Mouse (Mus musculus) heart, embryonic 10.5 days (tissue): ENCODE data around the gene P2rx3. TPM values are rescaled to one million over a fixed set of nuclear protein-coding genes. Genes with fewer than 3 reads are reported as not detected.

Experiments
- DNase-seq: peaks from one replicate; pipeline ENCODE4 v3.0.0-alpha.2; 2017; ENCODE audit warnings: low spot score
- H3K27ac ChIP-seq: fragments of 300-500 bp; sonication (generic); 2 replicates; pipeline ENCODE4 v1.5.1; 2016; ENCODE audit warnings: mild to moderate bottlenecking
- H3K27me3 ChIP-seq: fragments of 300-500 bp; sonication (generic); 2 replicates; pipeline ENCODE4 v1.6.1; 2016; ENCODE audit warnings: mild to moderate bottlenecking; ENCODE audit not compliant: poor library complexity, insufficient read depth, severe bottlenecking
- H3K36me3 ChIP-seq: fragments of 300-500 bp; sonication (generic); 2 replicates; pipeline ENCODE4 v1.6.1; 2016; ENCODE audit warnings: mild to moderate bottlenecking, moderate library complexity
- H3K4me1 ChIP-seq: fragments of 300-500 bp; sonication (generic); 2 replicates; pipeline ENCODE4 v1.6.1; 2016; ENCODE audit warnings: mild to moderate bottlenecking
- H3K4me3 ChIP-seq: fragments of 300-500 bp; sonication (generic); 2 replicates; pipeline ENCODE4 v1.5.1; 2016; ENCODE audit warnings: mild to moderate bottlenecking, moderate library complexity
- H3K9me3 ChIP-seq: fragments of 300-500 bp; sonication (generic); 2 replicates; pipeline ENCODE4 v1.6.1; 2016; ENCODE audit warnings: mild to moderate bottlenecking, moderate library complexity
- WGBS: fragments of 180-500 bp; shearing (Covaris S2); methylation state at CpG from one replicate; pipeline ENCODE4 v1.1.7; 2016; 5-methylcytosine and 5-hydroxymethylcytosine counted together
- polyA plus RNA-seq: library from polyadenylated mRNA; unstranded; fragments of >200 nt; fragmentation: Nextera tagmentation; extraction: Ambion mirVana; gene quantifications from 2 replicates; pipeline ENCODE4 v1.2.1, GENCODE M21; 2016

The P2rx3 gene
- polyA plus RNA-seq, 1 experiment from 2014 or later = 1.6 TPM

DNA sequence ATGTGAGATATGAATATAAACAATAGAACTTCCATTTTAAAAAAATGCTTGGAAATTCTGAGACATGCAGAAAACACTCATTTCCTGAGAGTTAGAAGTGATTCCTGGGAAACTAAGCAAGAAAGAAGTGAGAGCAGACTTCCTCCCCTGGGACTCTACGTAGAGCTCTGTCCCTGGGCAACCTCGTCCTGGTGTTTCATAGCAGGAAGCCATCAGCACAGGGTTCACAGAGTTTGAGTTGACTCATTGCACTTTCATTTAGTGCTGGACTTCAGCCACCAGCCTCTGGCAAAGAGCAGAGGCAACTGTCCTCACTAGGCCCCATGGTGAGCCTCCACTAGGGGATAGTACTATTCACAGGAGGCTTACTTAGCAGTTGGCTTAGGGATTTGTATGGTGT, 76.0 kb downstream of the P2rx3 start:
- H3K27ac ChIP-seq = no peak overlapping the region
- DNase-seq = no peak
- 60% methylated on average over 2 of the region's 2 CpGs for WGBS
- peaks cover 20% of the 10 kb centered on the region for H3K36me3 ChIP-seq
- no peak overlapping the region for H3K4me3 ChIP-seq
- 0 out of 2 replicates have a peak, but pooled peaks cover 6% of the 10 kb centered on the region for H3K4me1 ChIP-seq
- no peaks in the 10 kb centered on the region for H3K27me3 ChIP-seq
- H3K9me3 ChIP-seq = no peaks in the 10 kb centered on the region

DNA sequence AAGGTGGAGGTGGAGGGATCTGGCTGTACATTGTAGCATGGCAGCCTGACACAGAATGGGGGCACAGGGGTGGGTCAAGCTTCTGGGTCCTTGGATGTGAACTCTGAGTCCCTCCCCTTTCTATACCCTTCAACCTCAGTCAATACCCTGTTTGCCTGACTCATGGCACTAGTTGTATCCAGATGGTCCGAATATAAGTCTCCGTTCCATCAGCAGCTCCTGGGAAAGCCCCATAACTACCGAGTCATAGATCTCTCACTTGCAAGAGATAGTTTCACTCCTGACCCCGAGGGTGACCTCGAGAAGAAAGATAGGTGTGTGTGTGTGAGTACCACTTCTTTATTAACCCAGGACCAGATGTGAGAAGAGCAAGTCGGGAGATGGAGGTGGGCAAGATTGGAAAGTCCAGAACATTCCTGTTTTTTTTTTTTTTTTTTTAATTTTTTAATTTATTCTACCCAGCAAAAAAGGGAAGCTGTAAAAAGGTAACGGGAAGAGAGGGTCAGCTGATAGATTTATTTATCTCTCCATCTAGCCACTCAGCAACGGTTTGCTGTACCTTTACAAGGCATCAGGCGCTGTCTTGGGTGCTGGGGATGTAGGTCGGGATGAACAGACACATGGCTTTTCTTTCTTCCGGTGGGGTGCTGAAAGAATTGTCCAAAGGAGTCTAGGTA, 78.5 kb downstream of the P2rx3 start:
- H3K4me1 ChIP-seq = 0 out of 2 replicates have a peak, but pooled peaks cover 6% of the 10 kb centered on the region
- peaks cover 35% of the 10 kb centered on the region for H3K36me3 ChIP-seq
- no peak for DNase-seq
- H3K4me3 ChIP-seq = no peak overlapping the region
- WGBS = 90% methylated on average over 11 of the region's 11 CpGs
- H3K9me3 ChIP-seq = no peaks in the 10 kb centered on the region
- no peaks in the 10 kb centered on the region for H3K27me3 ChIP-seq
- no peak overlapping the region for H3K27ac ChIP-seq

DNA sequence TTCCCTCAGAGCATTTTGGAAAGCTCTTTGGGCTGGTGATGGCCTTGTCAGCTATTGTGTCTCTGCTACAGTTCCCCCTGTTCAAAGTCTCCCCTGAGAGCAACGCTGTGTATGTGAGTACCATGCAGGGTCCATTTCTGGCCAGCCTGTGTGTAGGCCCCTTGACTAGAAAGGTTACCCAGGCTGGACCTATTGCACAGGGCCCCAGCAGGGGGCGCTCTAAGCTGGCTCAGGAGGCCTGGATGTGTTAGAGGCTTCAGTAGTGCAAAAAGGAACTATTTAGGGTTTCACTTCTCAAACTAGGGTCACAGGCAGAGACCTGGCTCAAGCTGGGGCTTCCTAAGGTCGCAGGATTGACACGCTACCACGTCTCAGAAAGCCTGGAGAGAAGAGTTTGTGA, 81.0 kb downstream of the P2rx3 start:
- H3K36me3 ChIP-seq = peaks cover 57% of the 10 kb centered on the region
- no peak for DNase-seq
- 54% methylated on average over 5 of the region's 5 CpGs for WGBS
- H3K4me1 ChIP-seq = no peaks in the 10 kb centered on the region
- no peaks in the 10 kb centered on the region for H3K27me3 ChIP-seq
- no peak overlapping the region for H3K4me3 ChIP-seq
- no peak overlapping the region for H3K27ac ChIP-seq
- H3K9me3 ChIP-seq = no peaks in the 10 kb centered on the region

DNA sequence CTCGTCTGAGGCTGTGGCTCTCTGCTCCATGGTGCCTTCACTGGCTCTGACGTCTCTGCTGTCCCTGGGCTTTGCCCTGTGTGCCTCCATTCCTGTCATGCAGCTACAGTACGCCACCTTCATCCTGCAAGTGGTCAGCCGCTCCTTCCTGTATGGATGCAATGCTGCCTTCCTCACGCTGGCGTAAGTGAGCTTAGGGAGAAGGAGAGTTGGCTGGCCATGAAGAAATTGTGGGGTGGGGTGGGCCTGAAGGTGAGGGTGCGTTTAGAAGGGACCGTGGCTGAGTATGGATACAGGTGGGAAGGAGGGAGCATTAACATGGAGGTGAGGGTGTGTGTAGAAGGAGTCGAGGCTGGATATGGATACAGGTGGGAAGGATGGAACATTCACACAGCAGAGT, 81.8 kb downstream of the P2rx3 start:
- Histone ChIP-seq H3K4me1 (no peaks in the 10 kb centered on the region), H3K36me3 (peaks cover 66% of the 10 kb centered on the region), H3K27ac (no peak overlapping the region), H3K4me3 (no peak overlapping the region), H3K27me3 (no peaks in the 10 kb centered on the region), H3K9me3 (no peaks in the 10 kb centered on the region)
- WGBS = 89% methylated on average over 9 of the region's 9 CpGs
- DNase-seq = no peak

DNA sequence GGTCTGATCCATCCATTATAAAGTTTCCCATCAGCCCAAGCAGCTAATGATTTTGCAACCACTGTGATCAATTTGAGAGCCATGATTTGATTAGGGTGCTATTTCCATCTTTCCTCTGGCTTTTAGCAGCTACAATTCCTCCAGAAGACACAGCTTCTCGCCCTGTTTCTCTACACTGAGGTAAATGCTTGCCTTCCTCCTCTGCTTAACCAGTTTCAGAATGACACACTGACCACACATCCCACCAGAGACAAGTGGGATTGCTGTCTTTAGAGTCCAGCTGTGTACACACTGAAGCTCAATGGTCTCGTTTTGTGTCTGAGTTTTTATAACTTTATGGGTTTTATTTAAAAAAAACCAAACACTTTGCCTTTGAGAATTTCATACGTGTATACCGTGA, 84.6 kb downstream of the P2rx3 start:
- 85% methylated on average over 4 of the region's 4 CpGs for WGBS
- Histone ChIP-seq H3K9me3 (no peaks in the 10 kb centered on the region), H3K36me3 (peaks cover 87% of the 10 kb centered on the region), H3K4me1 (no peaks in the 10 kb centered on the region), H3K27ac (no peak overlapping the region), H3K4me3 (no peak overlapping the region), H3K27me3 (no peaks in the 10 kb centered on the region)
- DNase-seq = no peak

DNA sequence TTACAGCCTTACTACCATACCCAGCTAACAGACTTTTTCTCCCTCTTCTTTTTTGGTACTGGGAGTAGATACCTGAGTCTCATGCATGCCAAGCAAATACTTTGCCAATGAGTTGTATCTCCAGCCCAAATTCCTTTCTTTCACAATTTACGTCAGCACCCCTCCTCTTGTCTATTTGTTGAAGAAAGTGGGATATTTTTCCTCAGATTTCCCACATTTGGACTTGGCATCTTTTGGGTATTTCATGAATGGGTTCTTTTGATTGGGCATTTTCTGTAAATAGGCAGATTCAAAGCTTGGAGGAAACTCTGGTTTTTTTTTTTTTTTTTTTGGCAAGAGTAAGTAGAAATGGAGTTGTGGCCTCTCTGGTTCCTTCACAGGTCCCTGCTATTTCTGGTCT, 85.0 kb downstream of the P2rx3 start:
- H3K27me3 ChIP-seq = no peaks in the 10 kb centered on the region
- DNase-seq = no peak
- no peaks in the 10 kb centered on the region for H3K4me1 ChIP-seq
- WGBS = 86% methylated on average over 1 of the region's 1 CpGs
- H3K4me3 ChIP-seq = no peak overlapping the region
- H3K27ac ChIP-seq = no peak overlapping the region
- no peaks in the 10 kb centered on the region for H3K9me3 ChIP-seq
- H3K36me3 ChIP-seq = peaks cover 87% of the 10 kb centered on the region

DNA sequence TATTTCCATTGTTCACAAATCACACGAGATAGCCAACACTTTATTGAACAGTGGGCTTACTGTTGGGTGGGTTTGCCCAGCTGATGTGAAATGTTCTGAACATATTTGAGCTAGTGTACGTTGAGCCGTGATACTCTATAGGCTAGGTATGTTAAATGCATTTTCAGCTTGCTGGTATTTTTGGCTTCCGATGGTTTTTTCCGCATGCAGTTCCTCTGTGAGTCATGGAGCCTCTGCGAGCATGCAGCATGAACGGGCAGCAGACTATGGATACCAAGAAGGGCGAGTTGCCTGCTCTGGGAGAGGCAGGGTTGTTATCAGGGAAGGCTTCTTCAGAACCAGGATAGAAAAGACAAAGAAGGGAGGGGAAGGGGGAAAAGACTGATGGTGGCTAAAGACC, 86.2 kb downstream of the P2rx3 start:
- no peaks in the 10 kb centered on the region for H3K9me3 ChIP-seq
- no peak for DNase-seq
- 77% methylated on average over 8 of the region's 8 CpGs for WGBS
- H3K27me3 ChIP-seq = no peaks in the 10 kb centered on the region
- no peaks in the 10 kb centered on the region for H3K4me1 ChIP-seq
- H3K27ac ChIP-seq = no peak overlapping the region
- no peak overlapping the region for H3K4me3 ChIP-seq
- H3K36me3 ChIP-seq = peaks cover 87% of the 10 kb centered on the region

DNA sequence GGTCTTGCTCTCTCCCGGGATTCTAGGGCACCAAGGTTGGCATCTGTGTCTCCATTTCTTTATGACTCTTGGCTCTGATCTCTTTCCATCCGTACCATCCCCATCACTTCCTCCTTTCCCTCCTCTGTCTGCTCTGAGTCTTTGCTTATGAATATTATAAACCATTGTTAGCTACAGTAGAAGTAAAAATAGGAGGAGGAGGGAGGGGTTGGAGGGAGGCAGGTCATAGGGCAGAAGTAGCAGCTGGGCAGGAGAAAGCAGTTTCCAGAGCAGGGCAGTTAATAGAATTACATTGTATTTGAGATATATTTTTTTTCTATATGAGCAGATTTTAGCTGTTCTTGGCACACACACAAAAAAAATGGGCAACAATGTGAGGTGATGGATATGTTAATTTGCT, 88.5 kb downstream of the P2rx3 start:
- 97% methylated on average over 2 of the region's 2 CpGs for WGBS
- Histone ChIP-seq H3K4me3 (no peak overlapping the region), H3K27ac (no peak overlapping the region), H3K36me3 (peaks cover 96% of the 10 kb centered on the region), H3K27me3 (no peaks in the 10 kb centered on the region), H3K4me1 (no peaks in the 10 kb centered on the region), H3K9me3 (no peaks in the 10 kb centered on the region)
- DNase-seq = no peak

Other genes starting within 250 kb of the P2rx3 start
- gene Ube2l6, start 238.6 kb downstream of the P2rx3 start, polyA plus RNA-seq = 51.3 and 65.3 TPM in 2 replicates
- gene Smtnl1, start 214.8 kb downstream of the P2rx3 start, polyA plus RNA-seq = 0.18 and 0.19 TPM in 2 replicates
- 82.9 and 92.9 TPM in 2 replicates for gene Timm10, start 210.5 kb downstream of the P2rx3 start, polyA plus RNA-seq
- gene Slc43a1, start 198.6 kb downstream of the P2rx3 start, polyA plus RNA-seq = 38.9 and 41.0 TPM in 2 replicates
- 0.33 and 0.88 TPM in 2 replicates for gene Rtn4rl2, start 150.8 kb downstream of the P2rx3 start, polyA plus RNA-seq
- gene Slc43a3, start 100.9 kb downstream of the P2rx3 start, polyA plus RNA-seq = 48.4 and 50.9 TPM in 2 replicates
- gene Prg2, start 57.0 kb downstream of the P2rx3 start, polyA plus RNA-seq = 0.64 TPM in 1 of 2 replicates, not detected in the other
- gene Prg3, start 49.2 kb downstream of the P2rx3 start, polyA plus RNA-seq = 0.31 TPM in 1 of 2 replicates, not detected in the other
- 223 and 273 TPM in 2 replicates for gene Ssrp1, start 228 bp downstream of the P2rx3 start, polyA plus RNA-seq
- gene Tnks1bp1, start 10.6 kb upstream of the P2rx3 start, polyA plus RNA-seq = 24.7 and 25.9 TPM in 2 replicates
- 7.0 and 23.8 TPM in 2 replicates for gene Aplnr, start 98.8 kb upstream of the P2rx3 start, polyA plus RNA-seq
- 0.14 and 0.20 TPM in 2 replicates for gene Lrrc55, start 159.7 kb upstream of the P2rx3 start, polyA plus RNA-seq